Mouse (Mus musculus) E14TG2a.4 (cell line): ENCODE measurements around the gene Pithd1.
"Not testable (repeated sequence)": the region's sequence is repeated elsewhere in the genome, so short reads cannot be mapped to it uniquely, and the experiment has no call there.

Source experiments
- H3K27me3 ChIP-seq: 2 replicates; pipeline ENCODE4 v1.6.1; 2014; ENCODE audit warnings: low read length, control low read depth; ENCODE audit not compliant: insufficient read depth
- H3K36me3 ChIP-seq: 2 replicates; pipeline ENCODE4 v1.6.1; 2014; ENCODE audit warnings: low read length, control low read depth; ENCODE audit not compliant: insufficient read depth
- H3K4me1 ChIP-seq: replicated peaks from 2 replicates; pipeline ENCODE4 v1.6.1; 2014; ENCODE audit warnings: low read depth, low read length, control low read depth
- H3K4me3 ChIP-seq: replicated peaks from 2 replicates; pipeline ENCODE4 v1.5.1; 2014; ENCODE audit warnings: mild to moderate bottlenecking, low read length
- H3K9me3 ChIP-seq: 2 replicates; pipeline ENCODE4 v1.6.1; 2014; ENCODE audit warnings: low read length, control low read depth
- CTCF ChIP-seq: conservative IDR thresholded peaks from 2 replicates; pipeline ENCODE4 v1.5.1; 2014; ENCODE audit warnings: low read length
- NANOG ChIP-seq: IDR thresholded peaks from 2 replicates; pipeline ENCODE4 v1.6.1; 2014; ENCODE audit warnings: borderline replicate concordance, low read length, mixed read lengths
- POU5F1 ChIP-seq: IDR thresholded peaks from 2 replicates; pipeline ENCODE4 v1.6.1; 2014; ENCODE audit warnings: low read length, borderline replicate concordance

Gene Pithd1

GRCm38 (mm10) chr4:136004107-136004675, 17.1 kb upstream of the Pithd1 start:
- H3K27me3 ChIP-seq, result no peaks in the 10 kb centered on the region
- no peaks in the 10 kb centered on the region for H3K9me3 ChIP-seq
- H3K4me3 ChIP-seq, result no peak overlapping the region
- TF ChIP-seq CTCF (no peak), NANOG (no peak), POU5F1 (no peak)
- 0 out of 2 replicates have a peak, but pooled peaks cover 2% of the 10 kb centered on the region for H3K4me1 ChIP-seq
- peaks cover 67% of the 10 kb centered on the region for H3K36me3 ChIP-seq

DNA sequence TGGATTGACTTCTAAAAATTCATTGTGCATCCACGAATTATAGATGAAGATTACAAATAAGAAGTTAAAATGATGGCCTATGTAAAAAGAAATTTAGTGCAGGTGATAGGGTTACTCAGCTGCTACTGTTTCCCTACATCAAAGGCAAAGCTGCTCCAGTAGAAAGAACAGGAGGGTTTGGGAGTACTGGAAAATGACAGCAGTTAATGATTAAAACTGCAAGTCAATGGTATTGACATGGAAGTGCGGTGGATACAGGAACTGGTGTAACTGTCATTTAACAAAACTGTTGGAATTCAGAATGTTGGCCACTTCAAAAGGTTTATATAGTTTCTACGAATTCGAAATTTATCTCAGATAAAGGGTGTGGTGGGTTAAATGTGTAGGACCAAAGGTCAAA, 8.1 kb upstream of the Pithd1 start:
- H3K27me3 ChIP-seq, result no peaks in the 10 kb centered on the region
- no peaks in the 10 kb centered on the region for H3K4me1 ChIP-seq
- TF ChIP-seq NANOG, result no peak
- no peak for TF ChIP-seq POU5F1
- no peak for TF ChIP-seq CTCF
- H3K9me3 ChIP-seq, result peaks cover 11% of the 10 kb centered on the region
- H3K4me3 ChIP-seq, result no peak overlapping the region
- H3K36me3 ChIP-seq, result no peaks in the 10 kb centered on the region

- Histone ChIP-seq H3K4me3 (no peak overlapping the region), H3K27me3 (no peaks in the 10 kb centered on the region), H3K9me3 (peaks cover 11% of the 10 kb centered on the region), H3K36me3 (no peaks in the 10 kb centered on the region), H3K4me1 (no peaks in the 10 kb centered on the region)
- TF ChIP-seq NANOG (no peak), CTCF (no peak), POU5F1 (no peak)
Measured at GRCm38 (mm10) chr4:135993941-135994340, 6.9 kb upstream of the Pithd1 start.

DNA sequence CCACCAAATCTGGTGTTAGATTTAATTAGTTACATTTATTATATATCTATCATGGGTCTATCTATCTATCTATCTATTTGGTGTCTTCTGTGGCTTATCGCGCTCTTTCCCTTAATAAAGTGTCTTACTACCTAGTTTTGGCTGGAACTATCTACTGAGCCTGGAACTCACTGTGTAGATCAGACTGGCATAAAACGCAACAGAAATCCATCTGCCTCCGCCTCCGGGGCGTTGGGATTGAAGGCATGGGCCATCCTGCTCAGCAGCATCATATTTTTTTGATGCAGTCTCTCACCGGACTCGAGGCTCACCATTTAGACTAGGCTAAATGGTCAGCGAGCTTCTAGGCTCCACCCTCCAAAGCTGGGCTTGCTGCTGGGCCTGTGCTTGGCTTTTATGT, 650 bp upstream of the Pithd1 start:
- H3K27me3 ChIP-seq, result no peaks in the 10 kb centered on the region
- no peak for TF ChIP-seq POU5F1
- H3K4me3 ChIP-seq, result peak overlapping the region; percentile 99
- peaks cover 4% of the 10 kb centered on the region; the same call in 1 of the 2 replicates for H3K9me3 ChIP-seq
- peaks cover 31% of the 10 kb centered on the region for H3K4me1 ChIP-seq
- peaks cover 30% of the 10 kb centered on the region for H3K36me3 ChIP-seq

- no peak for TF ChIP-seq CTCF
- TF ChIP-seq NANOG, result no peak
- TF ChIP-seq POU5F1, result no peak
- Histone ChIP-seq H3K27me3 (no peaks in the 10 kb centered on the region), H3K36me3 (peaks cover 38% of the 10 kb centered on the region), H3K9me3 (peaks cover under 1% of the 10 kb centered on the region; the same call in 1 of the 2 replicates), H3K4me1 (peaks cover 37% of the 10 kb centered on the region), H3K4me3 (peak overlapping the region; percentile 99)
Measured at GRCm38 (mm10) chr4:135986301-135986942, 642 bp downstream of the Pithd1 start.

DNA sequence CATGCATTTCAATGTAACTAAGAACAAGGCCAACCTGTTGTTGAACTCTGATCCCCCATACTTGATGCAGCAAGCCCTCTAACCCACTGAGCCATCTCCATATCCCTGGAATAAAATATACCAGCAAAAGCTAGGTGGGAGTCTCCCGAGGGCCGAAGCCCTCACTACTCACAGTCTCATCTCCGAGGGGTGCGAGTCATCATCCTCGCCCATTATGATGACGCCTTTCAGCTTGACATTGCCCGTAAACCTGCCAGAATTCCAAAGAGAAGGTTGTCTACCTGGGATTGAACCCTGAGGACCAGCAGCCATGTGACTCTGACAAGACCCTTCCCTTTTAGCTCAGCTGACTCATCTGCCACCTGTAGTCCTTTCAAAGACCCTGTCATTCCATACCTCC, 1.3 kb downstream of the Pithd1 start:
- H3K27me3 ChIP-seq, result no peaks in the 10 kb centered on the region
- TF ChIP-seq POU5F1 (no peak), CTCF (no peak), NANOG (no peak)
- peaks cover 37% of the 10 kb centered on the region for H3K4me1 ChIP-seq
- no peaks in the 10 kb centered on the region for H3K9me3 ChIP-seq
- peaks cover 43% of the 10 kb centered on the region for H3K36me3 ChIP-seq
- peak overlapping the region; percentile 99 for H3K4me3 ChIP-seq

DNA sequence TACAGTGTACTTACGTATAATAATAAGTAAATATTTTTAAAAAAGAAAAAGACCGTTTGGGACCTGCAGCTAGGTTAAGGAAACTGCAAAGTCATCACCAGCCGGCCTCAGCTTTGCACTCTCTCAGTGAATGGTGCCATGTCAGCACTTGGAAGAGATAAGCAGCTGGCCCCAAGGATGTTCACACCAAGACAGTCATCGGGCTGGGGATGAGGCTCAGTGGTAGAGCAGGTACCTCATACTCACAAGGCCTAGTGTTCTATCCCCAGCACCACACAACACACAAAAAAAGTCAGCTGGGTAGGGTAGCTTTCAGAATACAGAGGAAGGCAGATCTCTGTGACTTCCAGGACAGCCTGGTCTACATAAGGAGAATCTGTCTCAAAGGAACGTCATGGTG, 1.9 kb downstream of the Pithd1 start:
- Histone ChIP-seq H3K4me1 (peaks cover 37% of the 10 kb centered on the region), H3K9me3 (no peaks in the 10 kb centered on the region), H3K4me3 (no peak overlapping the region), H3K27me3 (no peaks in the 10 kb centered on the region), H3K36me3 (peaks cover 44% of the 10 kb centered on the region)
- TF ChIP-seq POU5F1, result no peak
- no peak for TF ChIP-seq NANOG
- no peak for TF ChIP-seq CTCF

GRCm38 (mm10) chr4:135984556-135984955, 2.5 kb downstream of the Pithd1 start:
- TF ChIP-seq CTCF (no peak), NANOG (no peak), POU5F1 (no peak)
- Histone ChIP-seq H3K36me3 (peaks cover 44% of the 10 kb centered on the region), H3K9me3 (no peaks in the 10 kb centered on the region), H3K27me3 (no peaks in the 10 kb centered on the region), H3K4me1 (peaks cover 37% of the 10 kb centered on the region), H3K4me3 (no peak overlapping the region)

GRCm38 (mm10) chr4:135981524-135982063, 5.5 kb downstream of the Pithd1 start:
- H3K4me1 ChIP-seq, result peaks cover 37% of the 10 kb centered on the region
- TF ChIP-seq NANOG, result no peak
- no peak for TF ChIP-seq CTCF
- no peak for TF ChIP-seq POU5F1

DNA sequence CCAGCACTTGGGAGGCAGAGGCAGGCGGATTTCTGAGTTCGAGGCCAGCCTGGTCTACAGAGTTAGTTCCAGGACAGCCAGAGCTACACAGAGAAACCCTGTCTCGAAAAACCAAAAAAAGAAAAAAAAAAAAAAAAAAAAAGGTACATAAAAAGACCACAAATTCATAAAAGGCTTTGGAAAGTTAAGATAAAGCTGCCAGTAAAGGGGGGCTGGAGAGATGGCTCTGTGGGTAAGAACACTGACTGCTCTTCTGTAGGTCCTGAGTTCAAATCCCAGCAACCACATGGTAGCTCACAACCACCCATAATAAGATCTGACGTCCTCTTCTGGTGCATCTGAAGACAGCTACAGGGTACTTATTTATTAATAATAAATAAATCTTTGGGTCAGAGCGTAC, 6.8 kb downstream of the Pithd1 start:
- Histone ChIP-seq H3K4me1 (peaks cover 34% of the 10 kb centered on the region), H3K36me3 (peaks cover 72% of the 10 kb centered on the region)
- not testable (repeated sequence) for H3K27me3 ChIP-seq, H3K4me3 ChIP-seq, H3K9me3 ChIP-seq

More at GRCm38 (mm10) chr4:135981524-135982063, 5.5 kb downstream of the Pithd1 start:
- Histone ChIP-seq H3K9me3 (no peaks in the 10 kb centered on the region), H3K4me3 (no peak overlapping the region), H3K36me3 (peaks cover 63% of the 10 kb centered on the region), H3K27me3 (no peaks in the 10 kb centered on the region)
